Mouse (Mus musculus) kidney, embryonic 15.5 days (tissue): ENCODE measurements at regions not wholly inside any gene's neighbourhood (a gene's known extent, or its start where the extent isn't known, plus 50 kb on each side); places are given as distances from the start of the nearest gene placed in this dataset.
A peak's percentile ranks its signal among the peaks of the same experiment; 100 is the strongest.

Source experiments
- ATAC-seq: fragments of 200-750 bp; cut with Nextera tagmentation; replicated peaks from 2 replicates; pipeline ENCODE4 v1.8.0; 2017; ENCODE audit warnings: moderate TSS enrichment; ENCODE audit not compliant: low FRiP score
- H3K27ac ChIP-seq: fragments of 300-500 bp; sonication (generic); 2 replicates; pipeline ENCODE4 v1.5.1; 2015; ENCODE audit warnings: mild to moderate bottlenecking, inconsistent platforms
- H3K27me3 ChIP-seq: fragments of 300-500 bp; sonication (generic); 2 replicates; pipeline ENCODE4 v1.6.1; 2015; ENCODE audit warnings: inconsistent platforms
- H3K36me3 ChIP-seq: fragments of 300-500 bp; sonication (generic); 2 replicates; pipeline ENCODE4 v1.6.1; 2015; ENCODE audit warnings: inconsistent platforms
- H3K4me1 ChIP-seq: fragments of 300-500 bp; sonication (generic); 2 replicates; pipeline ENCODE4 v1.6.1; 2015; ENCODE audit warnings: inconsistent platforms
- H3K4me2 ChIP-seq: fragments of 300-500 bp; sonication (generic); 2 replicates; pipeline ENCODE4 v1.6.1; 2015; ENCODE audit warnings: moderate library complexity, mild to moderate bottlenecking, inconsistent platforms
- H3K4me3 ChIP-seq: fragments of 300-500 bp; sonication (generic); replicated peaks from 2 replicates; pipeline ENCODE4 v1.5.1; 2015; ENCODE audit warnings: mild to moderate bottlenecking, inconsistent platforms
- H3K9ac ChIP-seq: fragments of 300-500 bp; sonication (generic); 2 replicates; pipeline ENCODE4 v1.6.1; 2015; ENCODE audit warnings: mild to moderate bottlenecking, inconsistent platforms
- H3K9me3 ChIP-seq: fragments of 300-500 bp; sonication (generic); replicated peaks from 2 replicates; pipeline ENCODE4 v1.6.1; 2016; ENCODE audit warnings: inconsistent platforms
- WGBS: fragments of 180-500 bp; shearing (Covaris S2); methylation state at CpG from one replicate; pipeline ENCODE4 v1.1.7; 2015; ENCODE audit warnings: mixed read lengths; 5-methylcytosine and 5-hydroxymethylcytosine counted together

- H3K9ac ChIP-seq = no peak overlapping the region
- H3K4me3 ChIP-seq = no peak overlapping the region
- H3K4me1 ChIP-seq = no peaks in the 10 kb centered on the region
- H3K4me2 ChIP-seq = no peak overlapping the region
- H3K36me3 ChIP-seq = no peaks in the 10 kb centered on the region
- no peaks in the 10 kb centered on the region for H3K27me3 ChIP-seq
- ATAC-seq = no peak
- no peaks in the 10 kb centered on the region for H3K9me3 ChIP-seq
- H3K27ac ChIP-seq = no peak overlapping the region
- 85% methylated on average over 12 of the region's 12 CpGs for WGBS
Observed at GRCm38 (mm10) chr6:143665374-143665773, 498.4 kb downstream of the Etnk1 start.

GRCm38 (mm10) chr6:143668551-143668950 is 501.5 kb downstream of the Etnk1 start:
- 88% methylated on average over 4 of the region's 4 CpGs for WGBS
- no peak for ATAC-seq
- Histone ChIP-seq H3K4me1 (no peaks in the 10 kb centered on the region), H3K9me3 (no peaks in the 10 kb centered on the region), H3K36me3 (no peaks in the 10 kb centered on the region), H3K4me2 (no peak overlapping the region), H3K27ac (no peak overlapping the region), H3K4me3 (no peak overlapping the region), H3K27me3 (no peaks in the 10 kb centered on the region), H3K9ac (no peak overlapping the region)

GRCm38 (mm10) chr6:143669446-143670130 is 502.6 kb downstream of the Etnk1 start:
- Histone ChIP-seq H3K27ac (no peak overlapping the region), H3K4me1 (no peaks in the 10 kb centered on the region), H3K9me3 (no peaks in the 10 kb centered on the region), H3K27me3 (no peaks in the 10 kb centered on the region), H3K9ac (no peak overlapping the region), H3K4me2 (no peak overlapping the region), H3K36me3 (no peaks in the 10 kb centered on the region), H3K4me3 (no peak overlapping the region)
- 81% methylated on average over 3 of the region's 3 CpGs for WGBS
- no peak for ATAC-seq

GRCm38 (mm10) chr6:143690131-143690530 is 523.1 kb downstream of the Etnk1 start:
- no peak overlapping the region for H3K9ac ChIP-seq
- H3K27ac ChIP-seq = no peak overlapping the region
- 0 out of 2 replicates have a peak, but pooled peaks have one; percentile 56 for ATAC-seq
- no peak overlapping the region for H3K4me2 ChIP-seq
- H3K27me3 ChIP-seq = no peaks in the 10 kb centered on the region
- H3K4me3 ChIP-seq = no peak overlapping the region
- no peaks in the 10 kb centered on the region for H3K9me3 ChIP-seq
- H3K36me3 ChIP-seq = no peaks in the 10 kb centered on the region
- WGBS = 87% methylated on average over 9 of the region's 9 CpGs
- H3K4me1 ChIP-seq = no peaks in the 10 kb centered on the region

- ATAC-seq = no peak
- 73% methylated on average over 6 of the region's 6 CpGs for WGBS
Observed at GRCm38 (mm10) chr6:143690866-143691265, 523.8 kb downstream of the Etnk1 start.

GRCm38 (mm10) chr6:143697997-143698396 is 531.0 kb downstream of the Etnk1 start:
- Histone ChIP-seq H3K9me3 (no peaks in the 10 kb centered on the region), H3K27me3 (no peaks in the 10 kb centered on the region), H3K4me2 (no peak overlapping the region), H3K4me1 (no peaks in the 10 kb centered on the region), H3K4me3 (no peak overlapping the region), H3K9ac (no peak overlapping the region), H3K36me3 (no peaks in the 10 kb centered on the region), H3K27ac (no peak overlapping the region)
- no peak for ATAC-seq
- WGBS = 58% methylated on average over 6 of the region's 6 CpGs

More at GRCm38 (mm10) chr6:143690866-143691265, 523.8 kb downstream of the Etnk1 start:
- Histone ChIP-seq H3K9me3 (no peaks in the 10 kb centered on the region), H3K4me1 (no peaks in the 10 kb centered on the region), H3K4me3 (no peak overlapping the region), H3K27ac (no peak overlapping the region), H3K4me2 (no peak overlapping the region), H3K27me3 (no peaks in the 10 kb centered on the region), H3K9ac (no peak overlapping the region), H3K36me3 (no peaks in the 10 kb centered on the region)

GRCm38 (mm10) chr6:143703984-143704383 is 537.0 kb downstream of the Etnk1 start:
- no peaks in the 10 kb centered on the region for H3K36me3 ChIP-seq
- 68% methylated on average over 8 of the region's 8 CpGs for WGBS
- no peak for ATAC-seq

GRCm38 (mm10) chr6:143706451-143706850 is 539.4 kb downstream of the Etnk1 start:
- H3K27ac ChIP-seq = no peak overlapping the region
- no peak overlapping the region for H3K9ac ChIP-seq
- H3K4me1 ChIP-seq = no peaks in the 10 kb centered on the region
- WGBS = 40% methylated on average over 10 of the region's 10 CpGs
- H3K9me3 ChIP-seq = no peaks in the 10 kb centered on the region
- no peak overlapping the region for H3K4me2 ChIP-seq
- H3K36me3 ChIP-seq = no peaks in the 10 kb centered on the region
- no peaks in the 10 kb centered on the region; the same call in 1 of the 2 replicates for H3K27me3 ChIP-seq
- no peak for ATAC-seq
- H3K4me3 ChIP-seq = no peak overlapping the region

More at GRCm38 (mm10) chr6:143703984-143704383, 537.0 kb downstream of the Etnk1 start:
- Histone ChIP-seq H3K4me2 (no peak overlapping the region), H3K27ac (no peak overlapping the region), H3K4me3 (no peak overlapping the region), H3K4me1 (no peaks in the 10 kb centered on the region), H3K9ac (no peak overlapping the region), H3K27me3 (no peaks in the 10 kb centered on the region; the same call in 1 of the 2 replicates), H3K9me3 (no peaks in the 10 kb centered on the region)

GRCm38 (mm10) chr6:143714461-143714860 is 547.4 kb downstream of the Etnk1 start:
- Histone ChIP-seq H3K4me1 (no peaks in the 10 kb centered on the region), H3K27me3 (no peaks in the 10 kb centered on the region), H3K36me3 (no peaks in the 10 kb centered on the region), H3K27ac (no peak overlapping the region), H3K9ac (no peak overlapping the region), H3K4me2 (no peak overlapping the region), H3K4me3 (no peak overlapping the region), H3K9me3 (no peaks in the 10 kb centered on the region)
- WGBS = 66% methylated on average over 10 of the region's 10 CpGs
- no peak for ATAC-seq

GRCm38 (mm10) chr6:143750074-143750473 is 583.1 kb downstream of the Etnk1 start:
- Histone ChIP-seq H3K27me3 (no peaks in the 10 kb centered on the region), H3K4me3 (no peak overlapping the region), H3K27ac (no peak overlapping the region), H3K9ac (no peak overlapping the region), H3K4me1 (no peaks in the 10 kb centered on the region), H3K4me2 (no peak overlapping the region), H3K36me3 (no peaks in the 10 kb centered on the region), H3K9me3 (no peaks in the 10 kb centered on the region)
- no peak for ATAC-seq

- Histone ChIP-seq H3K9ac (no peak overlapping the region), H3K4me2 (peak overlapping the region; percentile 21; the same call in 1 of the 2 replicates), H3K4me3 (no peak overlapping the region), H3K27me3 (no peaks in the 10 kb centered on the region), H3K27ac (no peak overlapping the region; the same call in 1 of the 2 replicates), H3K4me1 (no peaks in the 10 kb centered on the region), H3K9me3 (no peaks in the 10 kb centered on the region), H3K36me3 (no peaks in the 10 kb centered on the region)
- 72% methylated on average over 14 of the region's 14 CpGs for WGBS
- ATAC-seq = no peak; the same call in 1 of the 2 replicates
Observed at GRCm38 (mm10) chr6:143751076-143752070, 584.4 kb downstream of the Etnk1 start.

GRCm38 (mm10) chr6:143757462-143757861 is 590.4 kb downstream of the Etnk1 start:
- Histone ChIP-seq H3K9ac (no peak overlapping the region), H3K9me3 (no peaks in the 10 kb centered on the region), H3K36me3 (no peaks in the 10 kb centered on the region), H3K4me2 (no peak overlapping the region), H3K27ac (no peak overlapping the region), H3K27me3 (no peaks in the 10 kb centered on the region), H3K4me3 (no peak overlapping the region), H3K4me1 (no peaks in the 10 kb centered on the region)
- WGBS = 68% methylated on average over 3 of the region's 3 CpGs
- no peak for ATAC-seq
